Comparison of ENCODE assay signal across 17 mouse cellular contexts in genomic region chr6:114871010-114871660, GRCm38 (mm10).
DNase-seq lines count a peak whose midpoint lies in the region; ATAC-seq lines count a peak whose summit lies in the region.
"Had no signal": no experiment of that assay in that cellular context is flagged by ENCODE, and none has a peak within 500 bp of the region (broad histone marks: within the 10 kb centered on the region; RNA-seq: fewer than 3 reads in every experiment).

No protein-coding gene starts in this region.

- WGBS in forebrain, embryonic 10.5 days: 92% methylated on average over 14 of the region's 14 CpGs
- WGBS in forebrain, embryonic 15.5 days: 88% methylated on average over 14 of the region's 14 CpGs
- WGBS in kidney, embryonic 16.5 days: 83% methylated on average over 14 of the region's 14 CpGs
- 84% methylated on average over 14 of the region's 14 CpGs for WGBS in kidney, embryonic 14.5 days
- whole genome bisulfite sequencing in embryonic facial prominence, embryonic 12.5 days: 83% methylated on average over 14 of the region's 14 CpGs
- WGBS in limb, embryonic 15.5 days: 77% methylated on average over 14 of the region's 14 CpGs

- peaks cover 32% of the 10 kb centered on the region for H3K36me3 ChIP-seq in forebrain, embryonic 10.5 days (replicated peaks)
- no peaks in the 10 kb centered on the region for H3K36me3 ChIP-seq in forebrain, embryonic 15.5 days
- peaks cover 8% of the 10 kb centered on the region; the same call in 1 of the 2 replicates for H3K36me3 ChIP-seq in kidney, embryonic 16.5 days (ENCODE audit: insufficient read depth, low read length)
- H3K36me3 ChIP-seq in kidney, embryonic 14.5 days (ENCODE audit: control insufficient read depth, insufficient read depth, low read length): peaks cover 12% of the 10 kb centered on the region; the same call in 1 of the 2 replicates
- H3K36me3 ChIP-seq in embryonic facial prominence, embryonic 12.5 days: peaks cover 8% of the 10 kb centered on the region; the same call in 1 of the 2 replicates
- H3K36me3 ChIP-seq in limb, embryonic 15.5 days: 0 out of 2 replicates have a peak, but pooled peaks cover 7% of the 10 kb centered on the region
- H3K36me3 ChIP-seq: hindbrain, embryonic 13.5 days; neural tube, embryonic 15.5 days had no signal

- H3K27me3 ChIP-seq in forebrain, embryonic 10.5 days (ENCODE audit: poor library complexity, severe bottlenecking): no peaks in the 10 kb centered on the region
- no peaks in the 10 kb centered on the region for H3K27me3 ChIP-seq in forebrain, embryonic 15.5 days
- no peaks in the 10 kb centered on the region for H3K27me3 ChIP-seq in kidney, embryonic 16.5 days (ENCODE audit: insufficient read depth, low read length)
- H3K27me3 ChIP-seq in kidney, embryonic 14.5 days (ENCODE audit: control insufficient read depth, insufficient read depth, low read length): no peaks in the 10 kb centered on the region
- no peaks in the 10 kb centered on the region for H3K27me3 ChIP-seq in embryonic facial prominence, embryonic 12.5 days
- H3K27me3 ChIP-seq in limb, embryonic 15.5 days: no peaks in the 10 kb centered on the region
- H3K27me3 ChIP-seq: hindbrain, embryonic 13.5 days; liver, embryonic 12.5 days; lung, embryonic 15.5 days; megakaryocyte, embryonic 14.5 days; neural tube, embryonic 15.5 days had no signal

- no peak overlapping the region for H3K4me3 ChIP-seq in forebrain, embryonic 10.5 days
- H3K4me3 ChIP-seq in forebrain, embryonic 15.5 days: no peak overlapping the region
- H3K4me3 ChIP-seq in kidney, embryonic 16.5 days (ENCODE audit: low read length): no peak overlapping the region
- H3K4me3 ChIP-seq in kidney, embryonic 14.5 days (ENCODE audit: low read length): no peak overlapping the region
- no peak overlapping the region for H3K4me3 ChIP-seq in embryonic facial prominence, embryonic 12.5 days
- no peak overlapping the region for H3K4me3 ChIP-seq in limb, embryonic 15.5 days
- H3K4me3 ChIP-seq: hindbrain, embryonic 13.5 days; liver, embryonic 12.5 days; lung, embryonic 15.5 days; megakaryocyte, embryonic 14.5 days; neural tube, embryonic 15.5 days had no signal

- H3K27ac ChIP-seq in forebrain, embryonic 10.5 days: peak overlapping the region; percentile 65; the same call in 1 of the 2 replicates
- H3K27ac ChIP-seq in forebrain, embryonic 15.5 days (replicated peaks): no peak overlapping the region
- H3K27ac ChIP-seq in kidney, embryonic 16.5 days (ENCODE audit: low read length): no peak overlapping the region
- H3K27ac ChIP-seq in kidney, embryonic 14.5 days (ENCODE audit: low read depth, low read length): no peak overlapping the region
- peak overlapping the region; percentile 58; the same call in 1 of the 2 replicates for H3K27ac ChIP-seq in embryonic facial prominence, embryonic 12.5 days
- peak overlapping the region; percentile 71 for H3K27ac ChIP-seq in limb, embryonic 15.5 days
- H3K27ac ChIP-seq: liver, embryonic 12.5 days had no signal

- H3K4me2 ChIP-seq in forebrain, embryonic 15.5 days (replicated peaks): no peak overlapping the region
- H3K4me2 ChIP-seq in kidney, embryonic 16.5 days (replicated peaks; ENCODE audit: low read depth, low read length): no peak overlapping the region
- no peak overlapping the region for H3K4me2 ChIP-seq in kidney, embryonic 14.5 days (replicated peaks; ENCODE audit: low read depth, low read length)
- no peak overlapping the region for H3K4me2 ChIP-seq in embryonic facial prominence, embryonic 12.5 days (replicated peaks)
- no peak overlapping the region for H3K4me2 ChIP-seq in limb, embryonic 15.5 days
- H3K4me2 ChIP-seq: hindbrain, embryonic 13.5 days; liver, embryonic 12.5 days; lung, embryonic 15.5 days; neural tube, embryonic 15.5 days had no signal

- ATAC-seq in forebrain, embryonic 15.5 days (replicated peaks): no peak
- ATAC-seq in kidney, embryonic 16.5 days (ENCODE audit: low FRiP score, low TSS enrichment): no peak
- ATAC-seq in kidney, embryonic 14.5 days (ENCODE audit: low FRiP score, low TSS enrichment): no peak
- no peak for ATAC-seq in embryonic facial prominence, embryonic 12.5 days (ENCODE audit: insufficient number of reproducible peaks, insufficient read depth, low FRiP score, low TSS enrichment)
- ATAC-seq in limb, embryonic 15.5 days (ENCODE audit: insufficient number of reproducible peaks, low FRiP score, low TSS enrichment, low read depth): no peak
- ATAC-seq: liver, embryonic 12.5 days had no signal

- H3K9me3 ChIP-seq in forebrain, embryonic 10.5 days: no peaks in the 10 kb centered on the region
- H3K9me3 ChIP-seq in forebrain, embryonic 15.5 days: no peaks in the 10 kb centered on the region
- no peaks in the 10 kb centered on the region for H3K9me3 ChIP-seq in kidney, embryonic 16.5 days (ENCODE audit: low read length)
- H3K9me3 ChIP-seq in kidney, embryonic 14.5 days (ENCODE audit: control insufficient read depth, low read length): no peaks in the 10 kb centered on the region
- no peaks in the 10 kb centered on the region for H3K9me3 ChIP-seq in embryonic facial prominence, embryonic 12.5 days
- no peaks in the 10 kb centered on the region for H3K9me3 ChIP-seq in limb, embryonic 15.5 days
- H3K9me3 ChIP-seq: hindbrain, embryonic 13.5 days; liver, embryonic 12.5 days; lung, embryonic 15.5 days; megakaryocyte, embryonic 14.5 days; neural tube, embryonic 15.5 days had no signal

- DNase-seq in forebrain, embryonic 10.5 days (ENCODE audit: extremely low spot score, low spot score): no peak
- no peak for DNase-seq in adrenal gland, postnatal 14 days
- DNase-seq in Muller cell, postnatal 12 days (ENCODE audit: inconsistent ontology term): no peak
- DNase-seq: adrenal gland, adult 8-10 months; cerebellum, adult 8-10 months; kidney, postnatal 10 days; layer of hippocampus, adult 9-11 months had no signal

- no peak overlapping the region for H3K9ac ChIP-seq in forebrain, embryonic 15.5 days (replicated peaks)
- H3K9ac ChIP-seq in kidney, embryonic 16.5 days (replicated peaks; ENCODE audit: low read length): peak overlapping the region; percentile 36; the same call in 1 of the 2 replicates
- H3K9ac ChIP-seq in kidney, embryonic 14.5 days (ENCODE audit: low read depth, low read length): no peak overlapping the region
- H3K9ac ChIP-seq in embryonic facial prominence, embryonic 12.5 days: 0 out of 2 replicates have a peak overlapping the region, but pooled peaks have one; percentile 16
- H3K9ac ChIP-seq in limb, embryonic 15.5 days: no peak overlapping the region
- H3K9ac ChIP-seq: hindbrain, embryonic 13.5 days; liver, embryonic 12.5 days; lung, embryonic 15.5 days; neural tube, embryonic 15.5 days had no signal

- H3K4me1 ChIP-seq in forebrain, embryonic 10.5 days: peaks cover 72% of the 10 kb centered on the region
- H3K4me1 ChIP-seq in forebrain, embryonic 15.5 days: peaks cover 55% of the 10 kb centered on the region
- peaks cover 71% of the 10 kb centered on the region for H3K4me1 ChIP-seq in kidney, embryonic 16.5 days (ENCODE audit: insufficient read depth, low read length)
- peaks cover 57% of the 10 kb centered on the region for H3K4me1 ChIP-seq in kidney, embryonic 14.5 days (ENCODE audit: control insufficient read depth, insufficient read depth, low read length)
- H3K4me1 ChIP-seq in embryonic facial prominence, embryonic 12.5 days: peaks cover 77% of the 10 kb centered on the region
- peaks cover 83% of the 10 kb centered on the region for H3K4me1 ChIP-seq in limb, embryonic 15.5 days

Comparison
In these comparisons a context has a peak if more than half of its experiments do, and no peak if none do; other contexts are left out.
1. H3K27ac ChIP-seq: peak in forebrain, embryonic 10.5 days (single experiment), embryonic facial prominence, embryonic 12.5 days (single experiment) and limb, embryonic 15.5 days (single experiment); none in forebrain, embryonic 15.5 days (single experiment), kidney, embryonic 16.5 days (single experiment) and kidney, embryonic 14.5 days (single experiment).
2. H3K9ac ChIP-seq: peak in kidney, embryonic 16.5 days (single experiment) and embryonic facial prominence, embryonic 12.5 days (single experiment); none in forebrain, embryonic 15.5 days (single experiment), kidney, embryonic 14.5 days (single experiment) and limb, embryonic 15.5 days (single experiment).